Mouse (Mus musculus): ENCODE measurements around the gene Cldn3. TPM values are rescaled to one million over a fixed set of nuclear protein-coding genes. Genes with fewer than 3 reads are reported as not detected.
"Not testable (repeated sequence)": the region's sequence is repeated elsewhere in the genome, so short reads cannot be mapped to it uniquely, and the experiment has no call there.

Cldn3 gene
- polyA plus RNA-seq, 1 experiment from 2014 or later: 4.7 TPM

DNA sequence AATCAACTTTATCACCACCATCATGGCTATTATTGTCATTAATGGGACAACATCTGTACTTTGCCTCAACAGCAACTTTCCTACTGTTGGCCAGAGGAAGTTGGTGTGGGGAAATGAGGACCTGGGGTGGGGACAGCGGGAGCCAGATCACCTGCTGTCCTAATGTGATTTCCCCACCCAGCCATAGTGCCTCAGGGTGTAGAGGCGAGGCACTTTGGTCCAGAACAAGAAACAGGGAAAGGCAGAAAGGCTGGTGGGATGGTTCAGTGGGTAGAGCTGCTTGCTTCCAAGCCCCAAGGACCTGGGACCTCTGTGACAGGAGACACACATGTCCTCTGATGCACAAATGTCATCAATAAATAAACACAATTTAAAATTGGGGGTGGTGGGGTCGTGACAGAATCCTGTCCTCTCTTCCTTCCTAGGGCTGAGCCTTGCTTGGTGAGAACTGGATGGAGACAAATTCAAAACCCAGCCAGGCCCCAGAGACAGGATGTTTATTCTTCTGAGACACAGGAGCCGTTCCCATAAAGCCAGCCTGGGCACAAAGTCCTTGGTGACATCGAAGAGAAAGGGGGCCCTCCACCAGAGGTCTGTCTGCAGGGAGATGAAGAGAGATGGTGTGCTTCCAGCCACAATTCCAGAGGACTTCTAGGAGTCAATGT is 38.5 kb upstream of the Cldn3 start:
- Histone ChIP-seq H3K4me1 (replicated peaks) (peaks cover 33% of the 10 kb centered on the region), H3K4me2 (no peak overlapping the region), H3K27ac (no peak overlapping the region), H3K9ac (replicated peaks) (no peak overlapping the region), H3K4me3 (replicated peaks) (no peak overlapping the region), H3K9me3 (no peaks in the 10 kb centered on the region), H3K36me3 (no peaks in the 10 kb centered on the region), H3K27me3 (peaks cover 64% of the 10 kb centered on the region)
- ATAC-seq (ENCODE audit: insufficient number of reproducible peaks, insufficient read depth, low FRiP score, low TSS enrichment, low read depth): no peak
- 54% methylated on average over 5 of the region's 5 CpGs for WGBS

- H3K9me3 ChIP-seq: no peaks in the 10 kb centered on the region
- H3K27ac ChIP-seq: no peak overlapping the region
- H3K4me1 ChIP-seq (replicated peaks): peaks cover 33% of the 10 kb centered on the region
- no peak overlapping the region for H3K4me3 ChIP-seq (replicated peaks)
- H3K36me3 ChIP-seq: no peaks in the 10 kb centered on the region
- no peak for ATAC-seq (ENCODE audit: insufficient number of reproducible peaks, insufficient read depth, low FRiP score, low TSS enrichment, low read depth)
- no peak overlapping the region for H3K4me2 ChIP-seq
- WGBS: 58% methylated on average over 4 of the region's 4 CpGs
- no peak overlapping the region for H3K9ac ChIP-seq (replicated peaks)
- H3K27me3 ChIP-seq: peaks cover 64% of the 10 kb centered on the region
Measured at GRCm38 (mm10) chr5:134948085-134948439, 38.0 kb upstream of the Cldn3 start.

- Histone ChIP-seq H3K4me2 (peak overlapping the region; percentile 38), H3K4me3 (replicated peaks) (no peak overlapping the region), H3K36me3 (no peaks in the 10 kb centered on the region), H3K9ac (replicated peaks) (no peak overlapping the region), H3K4me1 (replicated peaks) (peaks cover 27% of the 10 kb centered on the region), H3K9me3 (no peaks in the 10 kb centered on the region), H3K27me3 (peaks cover 37% of the 10 kb centered on the region), H3K27ac (no peak overlapping the region)
- no peak for ATAC-seq (ENCODE audit: insufficient number of reproducible peaks, insufficient read depth, low FRiP score, low TSS enrichment, low read depth)
- 19% methylated on average over 19 of the region's 19 CpGs for WGBS
Measured at GRCm38 (mm10) chr5:134951053-134951884, 34.7 kb upstream of the Cldn3 start.

- H3K4me1 ChIP-seq (replicated peaks): peaks cover 20% of the 10 kb centered on the region
- H3K4me2 ChIP-seq: no peak overlapping the region
- H3K9me3 ChIP-seq: no peaks in the 10 kb centered on the region
- no peak overlapping the region for H3K9ac ChIP-seq (replicated peaks)
- WGBS: 85% methylated on average over 5 of the region's 5 CpGs
- H3K27ac ChIP-seq: no peak overlapping the region
- H3K36me3 ChIP-seq: no peaks in the 10 kb centered on the region
- H3K27me3 ChIP-seq: peaks cover 11% of the 10 kb centered on the region
- H3K4me3 ChIP-seq (replicated peaks): no peak overlapping the region
- ATAC-seq (ENCODE audit: insufficient number of reproducible peaks, insufficient read depth, low FRiP score, low TSS enrichment, low read depth): no peak
Measured at GRCm38 (mm10) chr5:134955491-134955890, 30.5 kb upstream of the Cldn3 start.

- ATAC-seq (ENCODE audit: insufficient number of reproducible peaks, insufficient read depth, low FRiP score, low TSS enrichment, low read depth): no peak
- no peak overlapping the region for H3K27ac ChIP-seq
- H3K36me3 ChIP-seq: no peaks in the 10 kb centered on the region
- no peak overlapping the region for H3K9ac ChIP-seq (replicated peaks)
- H3K4me2 ChIP-seq: no peak overlapping the region
- no peaks in the 10 kb centered on the region for H3K9me3 ChIP-seq
- H3K27me3 ChIP-seq: no peaks in the 10 kb centered on the region
- WGBS: 75% methylated on average over 7 of the region's 7 CpGs
- H3K4me3 ChIP-seq (replicated peaks): no peak overlapping the region
- H3K4me1 ChIP-seq (replicated peaks): peaks cover 5% of the 10 kb centered on the region; the same call in 1 of the 2 replicates
Measured at GRCm38 (mm10) chr5:134959114-134959513, 26.9 kb upstream of the Cldn3 start.

- H3K27ac ChIP-seq: no peak overlapping the region
- no peak for ATAC-seq (ENCODE audit: insufficient number of reproducible peaks, insufficient read depth, low FRiP score, low TSS enrichment, low read depth)
- WGBS: 80% methylated on average over 2 of the region's 2 CpGs
- H3K9ac ChIP-seq (replicated peaks): no peak overlapping the region
- H3K4me1 ChIP-seq (replicated peaks): peaks cover 5% of the 10 kb centered on the region; the same call in 1 of the 2 replicates
- H3K4me3 ChIP-seq (replicated peaks): no peak overlapping the region
- no peak overlapping the region for H3K4me2 ChIP-seq
- H3K36me3 ChIP-seq: no peaks in the 10 kb centered on the region
- no peaks in the 10 kb centered on the region for H3K9me3 ChIP-seq
- H3K27me3 ChIP-seq: no peaks in the 10 kb centered on the region
Measured at GRCm38 (mm10) chr5:134960430-134960829, 25.6 kb upstream of the Cldn3 start.

- H3K9ac ChIP-seq (replicated peaks): no peak overlapping the region
- H3K4me1 ChIP-seq (replicated peaks): peaks cover 14% of the 10 kb centered on the region
- ATAC-seq (ENCODE audit: insufficient number of reproducible peaks, insufficient read depth, low FRiP score, low TSS enrichment, low read depth): no peak
- H3K27ac ChIP-seq: no peak overlapping the region
- 93% methylated on average over 2 of the region's 2 CpGs for WGBS
- H3K4me3 ChIP-seq (replicated peaks): no peak overlapping the region
- no peaks in the 10 kb centered on the region for H3K36me3 ChIP-seq
- no peaks in the 10 kb centered on the region for H3K9me3 ChIP-seq
- H3K4me2 ChIP-seq: no peak overlapping the region
- H3K27me3 ChIP-seq: peaks cover 4% of the 10 kb centered on the region; the same call in 1 of the 2 replicates
Measured at GRCm38 (mm10) chr5:134961519-134961918, 24.5 kb upstream of the Cldn3 start.

DNA sequence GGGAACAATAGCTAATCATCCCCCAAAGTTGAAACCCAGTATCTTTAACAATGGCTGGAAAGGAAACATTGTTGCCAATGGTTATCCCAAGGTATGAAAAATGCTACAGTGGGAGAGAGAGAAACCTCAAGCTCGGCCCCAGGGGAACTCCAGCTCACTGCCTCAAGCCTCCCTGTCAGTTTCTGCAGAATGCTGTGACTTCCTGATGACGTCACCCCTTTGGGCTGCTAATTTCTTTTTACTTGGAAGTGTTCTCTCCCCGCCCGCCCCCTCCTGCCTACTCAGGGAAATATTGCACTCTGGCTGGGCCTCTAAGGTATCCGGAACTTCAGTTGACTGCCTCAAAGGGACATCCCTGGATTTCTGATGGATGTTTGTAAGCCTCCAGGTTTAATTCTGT is 22.5 kb upstream of the Cldn3 start:
- 36% methylated on average over 5 of the region's 5 CpGs for WGBS

DNA sequence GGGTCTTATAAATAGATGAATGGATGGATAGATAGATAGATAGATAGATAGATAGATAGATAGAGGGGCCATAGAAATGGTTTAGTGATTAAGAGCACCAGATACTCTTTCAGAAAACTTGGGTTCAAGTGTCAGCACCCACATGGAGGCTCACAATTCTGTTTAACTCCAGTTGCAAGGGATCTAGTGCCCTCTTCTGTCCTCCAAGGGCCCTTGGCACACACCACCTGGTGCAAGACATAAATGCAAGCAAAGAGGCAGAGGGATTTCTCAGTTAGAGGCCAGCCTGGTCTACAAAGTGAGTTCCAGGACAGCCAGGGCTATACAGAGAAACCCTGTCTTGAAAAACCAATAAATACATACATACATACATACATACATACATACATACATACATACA is 21.4 kb upstream of the Cldn3 start:
- not testable (repeated sequence) for H3K27ac ChIP-seq; H3K27me3 ChIP-seq; H3K4me2 ChIP-seq; H3K36me3 ChIP-seq; H3K9me3 ChIP-seq; H3K9ac ChIP-seq (replicated peaks); H3K4me3 ChIP-seq (replicated peaks); ATAC-seq (ENCODE audit: insufficient number of reproducible peaks, insufficient read depth, low FRiP score, low TSS enrichment, low read depth)
- peaks cover 18% of the 10 kb centered on the region for H3K4me1 ChIP-seq (replicated peaks)

More for the DNA sequence above, 22.5 kb upstream of the Cldn3 start:
- Histone ChIP-seq H3K4me2 (no peak overlapping the region), H3K36me3 (no peaks in the 10 kb centered on the region), H3K9ac (replicated peaks) (no peak overlapping the region), H3K9me3 (no peaks in the 10 kb centered on the region), H3K27ac (no peak overlapping the region), H3K4me1 (replicated peaks) (peaks cover 18% of the 10 kb centered on the region), H3K4me3 (replicated peaks) (no peak overlapping the region), H3K27me3 (peaks cover 4% of the 10 kb centered on the region; the same call in 1 of the 2 replicates)
- ATAC-seq (ENCODE audit: insufficient number of reproducible peaks, insufficient read depth, low FRiP score, low TSS enrichment, low read depth): no peak

GRCm38 (mm10) chr5:134965473-134965851 is 20.6 kb upstream of the Cldn3 start:
- no peak; the same call in 1 of the 2 replicates for ATAC-seq (ENCODE audit: insufficient number of reproducible peaks, insufficient read depth, low FRiP score, low TSS enrichment, low read depth)
- WGBS: 5% methylated on average over 10 of the region's 10 CpGs
- H3K9ac ChIP-seq (replicated peaks): no peak overlapping the region
- H3K36me3 ChIP-seq: no peaks in the 10 kb centered on the region
- peak overlapping the region; percentile 61 for H3K4me2 ChIP-seq
- H3K4me3 ChIP-seq (replicated peaks): peak overlapping the region; percentile 29
- H3K27ac ChIP-seq: no peak overlapping the region
- peaks cover 18% of the 10 kb centered on the region for H3K4me1 ChIP-seq (replicated peaks)
- no peaks in the 10 kb centered on the region for H3K9me3 ChIP-seq
- peaks cover 8% of the 10 kb centered on the region; the same call in 1 of the 2 replicates for H3K27me3 ChIP-seq
